Mouse (Mus musculus): ENCODE measurements around the gene Spire2.

Gene Spire2

GRCm38 (mm10) chr8:123416944-123417555, 84.5 kb downstream of the Spire2 start:
- DNase-seq (ENCODE audit: low spot score): no peak
